Mouse (Mus musculus): ENCODE measurements around the gene Mylk3. TPM values are rescaled to one million over a fixed set of nuclear protein-coding genes. Genes with fewer than 3 reads are reported as not detected.
A peak's percentile ranks its signal among the peaks of the same experiment; 100 is the strongest.

Mylk3 gene
- polyA plus RNA-seq, 1 experiment from 2014 or later, result 15.6 TPM

DNA sequence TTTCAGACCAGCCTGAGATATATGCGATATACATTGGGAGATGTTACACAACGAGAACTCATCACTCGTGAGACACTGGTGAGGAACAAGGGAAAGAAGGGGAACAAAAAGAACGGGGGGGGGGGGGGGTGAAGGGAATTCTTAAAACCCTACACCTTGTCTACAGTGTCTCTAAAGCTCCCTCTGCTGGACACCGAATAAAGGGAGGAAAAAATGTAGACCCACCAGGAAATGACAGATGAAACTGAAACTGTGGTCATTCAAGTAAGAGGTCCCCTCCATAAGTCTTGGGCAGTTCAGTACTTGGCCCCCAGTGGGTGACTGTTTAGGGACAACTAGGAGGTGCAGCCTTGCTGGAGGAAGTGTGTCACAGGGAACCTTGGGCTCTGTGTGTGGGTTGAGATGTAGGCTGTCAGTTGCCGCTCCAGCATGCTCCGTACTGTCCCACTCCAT is 21.9 kb upstream of the Mylk3 start:
- no peaks in the 10 kb centered on the region for H3K9me3 ChIP-seq (ENCODE audit: control insufficient read depth)
- no peaks in the 10 kb centered on the region for H3K4me1 ChIP-seq (replicated peaks; ENCODE audit: control insufficient read depth, insufficient read depth, low read length)
- H3K36me3 ChIP-seq (ENCODE audit: control insufficient read depth, insufficient read depth), result no peaks in the 10 kb centered on the region; the same call in 1 of the 2 replicates
- WGBS, result 66% methylated on average over 7 of the region's 7 CpGs
- no peak overlapping the region for H3K9ac ChIP-seq (ENCODE audit: low read depth, low read length)
- ATAC-seq, result peak; percentile 36; the same call in 1 of the 2 replicates
- no peak overlapping the region for H3K4me2 ChIP-seq (replicated peaks; ENCODE audit: low read depth)
- TF ChIP-seq CTCF (IDR thresholded peaks at IDR 0.05; ENCODE audit: low read depth), result peak; percentile 73
- H3K27ac ChIP-seq (ENCODE audit: low read depth, low read length), result no peak overlapping the region
- no peaks in the 10 kb centered on the region for H3K27me3 ChIP-seq (replicated peaks; ENCODE audit: control insufficient read depth, insufficient read depth, low read length)
- H3K4me3 ChIP-seq (ENCODE audit: low read depth, low read length), result no peak overlapping the region

DNA sequence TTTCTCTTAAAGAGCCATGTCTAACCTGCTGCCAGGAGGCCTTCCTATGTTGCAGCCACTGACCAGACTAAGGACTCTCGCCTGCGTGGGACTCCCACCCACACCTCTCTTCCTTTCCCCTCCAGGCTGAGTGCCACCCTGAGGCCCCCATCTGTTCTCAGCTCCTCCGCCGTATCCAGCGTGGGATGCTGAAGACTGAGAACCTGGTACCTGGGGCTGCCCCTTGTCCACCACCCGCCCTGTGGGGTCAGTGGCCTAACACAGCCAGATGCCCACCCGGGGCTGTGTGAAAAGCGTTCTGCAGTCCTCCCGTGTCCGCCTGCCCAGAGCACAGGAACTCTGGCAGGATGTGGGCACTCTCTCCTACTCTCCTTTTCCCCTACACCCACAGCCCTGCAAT is 19.8 kb upstream of the Mylk3 start:
- Histone ChIP-seq H3K36me3 (ENCODE audit: control insufficient read depth, insufficient read depth) (no peaks in the 10 kb centered on the region; the same call in 1 of the 2 replicates), H3K27me3 (replicated peaks; ENCODE audit: control insufficient read depth, insufficient read depth, low read length) (no peaks in the 10 kb centered on the region), H3K4me1 (replicated peaks; ENCODE audit: control insufficient read depth, insufficient read depth, low read length) (no peaks in the 10 kb centered on the region), H3K9me3 (ENCODE audit: control insufficient read depth) (no peaks in the 10 kb centered on the region), H3K9ac (ENCODE audit: low read depth, low read length) (no peak overlapping the region), H3K4me3 (ENCODE audit: low read depth, low read length) (no peak overlapping the region), H3K27ac (ENCODE audit: low read depth, low read length) (no peak overlapping the region), H3K4me2 (replicated peaks; ENCODE audit: low read depth) (no peak overlapping the region)
- WGBS, result 81% methylated on average over 10 of the region's 10 CpGs
- TF ChIP-seq CTCF (IDR thresholded peaks at IDR 0.05; ENCODE audit: low read depth), result no peak
- no peak for ATAC-seq

DNA sequence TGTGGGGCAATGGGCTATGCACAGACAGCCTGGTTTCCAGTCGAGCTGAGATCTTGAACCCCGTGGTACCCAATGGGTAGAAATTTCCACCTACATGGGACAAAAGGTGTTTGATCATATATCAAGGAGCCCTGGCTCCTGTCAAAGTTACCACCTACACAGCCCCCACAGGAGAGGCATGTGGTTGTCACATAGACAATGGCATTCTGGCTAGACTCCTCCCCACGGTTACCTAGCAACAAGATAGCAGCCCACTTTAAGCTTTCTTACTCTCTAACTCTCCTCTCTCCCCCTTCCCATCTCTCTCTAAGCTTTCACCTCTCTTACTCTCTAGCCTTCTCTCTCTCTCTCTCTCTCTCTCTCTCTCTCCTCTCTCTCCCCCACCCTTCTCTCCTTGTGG is 19.3 kb upstream of the Mylk3 start:
- Histone ChIP-seq H3K4me2 (replicated peaks; ENCODE audit: low read depth) (no peak overlapping the region), H3K9me3 (ENCODE audit: control insufficient read depth) (no peaks in the 10 kb centered on the region), H3K4me3 (ENCODE audit: low read depth, low read length) (no peak overlapping the region), H3K4me1 (replicated peaks; ENCODE audit: control insufficient read depth, insufficient read depth, low read length) (no peaks in the 10 kb centered on the region), H3K9ac (ENCODE audit: low read depth, low read length) (no peak overlapping the region), H3K27me3 (replicated peaks; ENCODE audit: control insufficient read depth, insufficient read depth, low read length) (no peaks in the 10 kb centered on the region), H3K36me3 (ENCODE audit: control insufficient read depth, insufficient read depth) (no peaks in the 10 kb centered on the region; the same call in 1 of the 2 replicates), H3K27ac (ENCODE audit: low read depth, low read length) (no peak overlapping the region)
- TF ChIP-seq CTCF (IDR thresholded peaks at IDR 0.05; ENCODE audit: low read depth), result no peak
- no peak for ATAC-seq
- 45% methylated on average over 3 of the region's 3 CpGs for WGBS

DNA sequence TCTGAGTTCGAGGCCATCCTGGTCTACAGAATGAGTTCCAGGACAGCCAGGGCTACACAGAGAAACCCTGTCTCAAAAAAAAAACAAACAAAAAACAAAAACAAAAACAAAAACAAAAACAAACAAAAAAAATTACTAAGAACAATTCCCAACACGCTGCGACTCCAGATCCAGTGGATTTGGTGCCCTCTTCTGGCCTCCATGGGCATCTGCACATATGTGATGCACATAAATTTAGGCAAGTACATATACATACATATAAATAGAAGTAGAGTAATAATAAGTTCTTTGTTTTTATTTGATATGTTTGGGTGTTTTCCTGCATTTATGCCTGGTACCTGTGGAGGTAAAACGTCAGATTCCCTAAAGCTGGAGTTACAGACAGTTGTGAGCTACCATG is 12.4 kb upstream of the Mylk3 start:
- H3K4me1 ChIP-seq (replicated peaks; ENCODE audit: control insufficient read depth, insufficient read depth, low read length), result no peaks in the 10 kb centered on the region
- H3K4me2 ChIP-seq (replicated peaks; ENCODE audit: low read depth), result no peak overlapping the region
- no peak overlapping the region for H3K9ac ChIP-seq (ENCODE audit: low read depth, low read length)
- no peak overlapping the region for H3K27ac ChIP-seq (ENCODE audit: low read depth, low read length)
- WGBS, result 91% methylated on average over 4 of the region's 4 CpGs
- no peaks in the 10 kb centered on the region for H3K36me3 ChIP-seq (ENCODE audit: control insufficient read depth, insufficient read depth)
- no peak for ATAC-seq
- H3K4me3 ChIP-seq (ENCODE audit: low read depth, low read length), result no peak overlapping the region
- no peaks in the 10 kb centered on the region for H3K27me3 ChIP-seq (replicated peaks; ENCODE audit: control insufficient read depth, insufficient read depth, low read length)
- no peaks in the 10 kb centered on the region for H3K9me3 ChIP-seq (ENCODE audit: control insufficient read depth)
- TF ChIP-seq CTCF (IDR thresholded peaks at IDR 0.05; ENCODE audit: low read depth), result peak; percentile 49; the same call in 1 of the 2 replicates

DNA sequence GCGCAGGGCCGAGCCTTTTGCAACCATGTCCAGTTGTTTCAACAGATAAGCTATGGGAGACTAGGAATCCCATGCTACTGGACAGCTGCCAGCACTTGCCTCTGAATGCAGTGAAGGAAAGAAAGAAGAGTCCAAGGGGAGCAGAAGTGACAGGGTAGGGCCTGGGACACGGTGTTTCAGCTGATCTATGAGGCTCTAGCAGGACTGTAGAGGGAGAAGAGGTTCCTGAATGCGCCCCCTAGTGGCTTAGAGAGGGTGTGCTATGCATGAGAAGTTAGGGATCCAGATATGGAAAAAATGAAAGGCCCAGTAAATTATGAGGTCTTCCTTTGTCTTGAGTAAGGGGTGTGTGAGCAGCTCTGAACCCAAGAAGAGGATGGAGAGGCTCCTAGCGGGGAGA is 11.4 kb upstream of the Mylk3 start:
- Histone ChIP-seq H3K4me2 (replicated peaks; ENCODE audit: low read depth) (no peak overlapping the region), H3K27ac (ENCODE audit: low read depth, low read length) (no peak overlapping the region), H3K9ac (ENCODE audit: low read depth, low read length) (no peak overlapping the region), H3K4me1 (replicated peaks; ENCODE audit: control insufficient read depth, insufficient read depth, low read length) (no peaks in the 10 kb centered on the region), H3K36me3 (ENCODE audit: control insufficient read depth, insufficient read depth) (no peaks in the 10 kb centered on the region), H3K27me3 (replicated peaks; ENCODE audit: control insufficient read depth, insufficient read depth, low read length) (no peaks in the 10 kb centered on the region), H3K9me3 (ENCODE audit: control insufficient read depth) (no peaks in the 10 kb centered on the region), H3K4me3 (ENCODE audit: low read depth, low read length) (no peak overlapping the region)
- WGBS, result 40% methylated on average over 5 of the region's 5 CpGs
- TF ChIP-seq CTCF (IDR thresholded peaks at IDR 0.05; ENCODE audit: low read depth), result peak; percentile 86
- peak; percentile 60 for ATAC-seq

DNA sequence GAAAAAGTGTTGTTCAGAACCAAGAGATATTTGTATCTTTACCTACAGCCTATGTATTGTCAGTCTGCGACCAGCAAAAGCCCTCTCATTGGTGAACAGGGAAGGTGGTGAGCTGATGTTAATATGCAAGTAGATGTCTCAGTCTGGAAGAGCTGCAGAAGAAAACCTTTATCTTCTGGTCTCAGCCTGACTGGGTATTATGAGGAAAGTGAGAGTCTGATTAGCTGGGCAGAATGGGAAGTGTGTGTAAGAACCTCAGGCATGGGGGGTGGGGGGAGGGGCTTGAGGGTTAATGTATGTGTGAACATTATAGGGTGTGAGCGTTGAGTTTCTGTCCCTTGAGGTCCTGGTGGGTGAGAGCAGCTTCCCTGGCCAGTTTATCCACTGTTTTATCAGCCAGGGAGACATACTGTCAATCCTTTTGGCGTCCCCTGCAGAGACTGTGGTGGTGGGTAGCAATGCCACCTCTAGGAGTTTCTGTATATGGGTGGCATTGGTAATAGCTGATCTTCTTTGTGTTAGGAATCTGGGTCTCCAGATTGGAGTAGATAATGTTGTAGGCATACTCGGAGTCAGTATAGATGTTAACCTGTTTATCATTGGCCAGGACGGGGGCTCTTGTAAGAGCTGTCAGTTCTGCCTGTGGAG is 10.4 kb upstream of the Mylk3 start:
- Histone ChIP-seq H3K4me2 (replicated peaks; ENCODE audit: low read depth) (no peak overlapping the region), H3K4me1 (replicated peaks; ENCODE audit: control insufficient read depth, insufficient read depth, low read length) (no peaks in the 10 kb centered on the region), H3K27me3 (replicated peaks; ENCODE audit: control insufficient read depth, insufficient read depth, low read length) (no peaks in the 10 kb centered on the region), H3K9ac (ENCODE audit: low read depth, low read length) (no peak overlapping the region), H3K36me3 (ENCODE audit: control insufficient read depth, insufficient read depth) (no peaks in the 10 kb centered on the region), H3K4me3 (ENCODE audit: low read depth, low read length) (no peak overlapping the region), H3K27ac (ENCODE audit: low read depth, low read length) (no peak overlapping the region), H3K9me3 (ENCODE audit: control insufficient read depth) (no peaks in the 10 kb centered on the region)
- no peak for ATAC-seq
- 82% methylated on average over 5 of the region's 5 CpGs for WGBS
- TF ChIP-seq CTCF (IDR thresholded peaks at IDR 0.05; ENCODE audit: low read depth), result no peak
